Mouse (Mus musculus): Measurements from ENCODE around the gene Ank3. TPM values are rescaled to one million over a fixed set of nuclear protein-coding genes. Genes with fewer than 3 reads are reported as not detected.

The Ank3 gene
- polyA plus RNA-seq, 1 experiment from 2014 or later: 21.9 TPM

DNA sequence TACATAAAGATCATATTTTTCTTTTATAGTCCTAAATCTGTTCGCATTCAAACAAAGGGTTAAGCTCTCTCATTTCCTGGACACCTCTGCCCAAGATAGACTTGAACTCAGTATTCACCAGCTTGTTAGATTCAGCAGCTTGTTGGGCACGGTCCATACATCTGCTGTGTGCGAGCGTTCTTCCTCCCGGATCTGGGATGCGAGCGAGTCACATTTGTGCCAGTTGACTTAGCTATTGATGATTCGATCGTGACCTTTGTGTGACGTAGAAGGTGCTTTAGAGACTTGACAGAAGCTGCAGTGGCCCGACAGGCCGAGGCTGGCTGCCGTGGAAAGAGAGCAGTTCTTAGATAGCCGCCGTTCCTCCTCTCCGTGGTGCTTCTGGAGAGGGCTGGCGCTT lies 98.8 kb downstream of the Ank3 start:
- Histone ChIP-seq H3K4me3 (replicated peaks) (no peak overlapping the region), H3K4me1 (replicated peaks) (no peaks in the 10 kb centered on the region), H3K4me2 (replicated peaks) (no peak overlapping the region), H3K36me3 (no peaks in the 10 kb centered on the region), H3K9me3 (no peaks in the 10 kb centered on the region), H3K27ac (no peak overlapping the region), H3K27me3 (replicated peaks) (no peaks in the 10 kb centered on the region), H3K9ac (no peak overlapping the region)
- WGBS: 87% methylated on average over 17 of the region's 17 CpGs
- ATAC-seq: no peak

DNA sequence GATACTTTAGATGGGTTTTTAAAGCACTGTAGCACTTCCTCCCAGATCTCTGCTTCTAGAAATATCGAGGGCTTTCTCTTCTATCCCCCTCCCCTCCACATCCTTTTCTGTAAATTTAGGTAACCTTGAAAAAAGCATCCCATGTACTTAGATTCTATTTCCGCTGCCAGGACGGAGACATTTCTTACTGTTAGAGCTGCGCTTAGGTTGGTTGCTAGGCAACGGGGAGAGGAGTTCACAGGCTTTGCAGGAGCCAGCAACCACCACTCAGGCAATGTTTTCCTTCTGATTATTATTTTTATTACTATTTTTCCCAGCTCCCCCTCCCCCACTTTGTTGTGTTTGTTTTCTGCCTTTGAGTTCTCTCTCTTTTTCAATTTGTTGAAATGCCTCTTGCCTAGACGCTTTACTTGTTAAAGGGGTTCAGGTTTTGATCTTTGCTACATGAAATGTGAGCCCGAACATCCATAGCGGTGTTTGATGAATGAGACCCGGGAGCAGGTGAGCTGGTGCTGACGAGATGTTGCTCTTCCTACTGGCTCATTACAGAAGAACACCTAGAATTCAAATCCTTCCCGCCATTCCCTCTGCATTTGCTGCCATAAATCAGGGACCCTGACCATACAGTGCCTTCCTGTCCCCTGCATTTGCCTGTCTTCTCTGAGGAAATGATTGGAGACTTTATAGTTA lies 101.7 kb downstream of the Ank3 start:
- no peak overlapping the region for H3K27ac ChIP-seq
- no peak overlapping the region for H3K9ac ChIP-seq
- 43% methylated on average over 11 of the region's 11 CpGs for WGBS
- ATAC-seq: no peak
- no peaks in the 10 kb centered on the region for H3K27me3 ChIP-seq (replicated peaks)
- no peak overlapping the region for H3K4me2 ChIP-seq (replicated peaks)
- H3K4me3 ChIP-seq (replicated peaks): no peak overlapping the region
- H3K36me3 ChIP-seq: no peaks in the 10 kb centered on the region
- no peaks in the 10 kb centered on the region for H3K4me1 ChIP-seq (replicated peaks)
- no peaks in the 10 kb centered on the region for H3K9me3 ChIP-seq

DNA sequence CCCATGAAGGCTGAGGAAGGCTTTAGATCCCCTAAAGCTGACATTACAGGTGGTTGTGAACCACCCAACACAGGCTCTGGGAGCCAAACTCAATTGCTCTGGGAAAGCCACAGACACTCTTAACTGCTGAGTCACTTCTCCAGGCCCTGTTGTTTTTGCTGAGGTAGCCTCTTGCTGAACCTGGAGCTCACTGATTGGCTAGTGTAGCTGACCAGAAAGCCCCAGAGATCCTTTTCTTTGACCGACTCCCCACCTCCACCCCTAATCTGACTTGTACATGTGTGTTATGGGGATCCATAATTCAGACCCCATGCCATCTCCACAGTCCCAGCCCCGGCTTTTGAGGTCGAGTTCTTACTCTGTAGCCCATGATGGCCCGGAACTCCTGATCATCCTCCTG lies 105.2 kb downstream of the Ank3 start:
- H3K4me1 ChIP-seq (replicated peaks): no peaks in the 10 kb centered on the region
- WGBS: 93% methylated on average over 4 of the region's 4 CpGs
- no peak overlapping the region for H3K9ac ChIP-seq
- H3K27ac ChIP-seq: no peak overlapping the region
- no peak overlapping the region for H3K4me3 ChIP-seq (replicated peaks)
- ATAC-seq: no peak
- H3K27me3 ChIP-seq (replicated peaks): no peaks in the 10 kb centered on the region
- no peaks in the 10 kb centered on the region for H3K36me3 ChIP-seq
- H3K4me2 ChIP-seq (replicated peaks): no peak overlapping the region
- H3K9me3 ChIP-seq: no peaks in the 10 kb centered on the region

DNA sequence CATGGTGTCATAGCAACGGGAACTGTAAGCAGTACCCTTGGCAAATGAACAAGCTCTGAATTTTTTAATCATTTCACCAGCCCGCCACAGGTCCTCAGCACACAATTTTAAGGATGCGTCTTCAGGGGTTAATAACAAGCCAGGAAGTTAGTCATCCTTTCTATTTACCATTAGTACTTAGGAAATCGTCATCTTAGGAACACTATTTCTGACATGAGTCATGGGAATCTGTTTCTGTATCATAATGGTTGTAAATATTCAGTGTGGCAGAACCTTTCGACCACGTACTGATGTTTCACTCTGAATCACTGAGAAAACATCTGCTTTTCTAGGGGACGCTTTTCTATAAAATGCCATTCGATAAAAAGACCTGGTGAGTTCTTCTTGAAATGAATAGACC lies 109.1 kb downstream of the Ank3 start:
- ATAC-seq: no peak
- no peaks in the 10 kb centered on the region for H3K27me3 ChIP-seq (replicated peaks)
- no peak overlapping the region for H3K9ac ChIP-seq
- no peak overlapping the region for H3K27ac ChIP-seq
- WGBS: 70% methylated on average over 8 of the region's 8 CpGs
- no peaks in the 10 kb centered on the region for H3K9me3 ChIP-seq
- H3K4me2 ChIP-seq (replicated peaks): no peak overlapping the region
- H3K36me3 ChIP-seq: no peaks in the 10 kb centered on the region
- no peaks in the 10 kb centered on the region for H3K4me1 ChIP-seq (replicated peaks)
- no peak overlapping the region for H3K4me3 ChIP-seq (replicated peaks)

DNA sequence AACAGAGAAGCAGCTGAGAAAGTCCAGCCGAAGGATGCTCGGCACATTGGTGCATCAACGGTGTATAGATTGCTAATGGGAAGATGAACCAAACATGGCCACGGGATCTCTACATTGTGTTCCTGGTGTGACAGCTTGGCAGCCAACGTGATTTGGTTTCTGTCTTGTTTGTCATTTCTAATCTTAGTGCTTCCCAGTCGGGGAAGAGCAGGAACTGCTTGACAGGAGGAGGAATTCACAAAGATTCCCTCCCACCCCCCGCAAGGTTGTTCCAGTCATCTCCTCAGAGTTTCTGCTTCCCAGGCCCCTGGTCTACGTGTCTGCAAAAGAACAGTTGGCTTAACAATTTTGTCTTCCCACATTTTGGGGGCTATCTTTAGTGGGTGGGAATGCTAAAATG lies 111.8 kb downstream of the Ank3 start:
- WGBS: 78% methylated on average over 8 of the region's 8 CpGs
- no peak overlapping the region for H3K4me2 ChIP-seq (replicated peaks)
- no peaks in the 10 kb centered on the region for H3K4me1 ChIP-seq (replicated peaks)
- no peaks in the 10 kb centered on the region for H3K36me3 ChIP-seq
- no peaks in the 10 kb centered on the region for H3K27me3 ChIP-seq (replicated peaks)
- no peak overlapping the region for H3K9ac ChIP-seq
- H3K27ac ChIP-seq: no peak overlapping the region
- H3K4me3 ChIP-seq (replicated peaks): no peak overlapping the region
- no peaks in the 10 kb centered on the region for H3K9me3 ChIP-seq
- no peak for ATAC-seq

DNA sequence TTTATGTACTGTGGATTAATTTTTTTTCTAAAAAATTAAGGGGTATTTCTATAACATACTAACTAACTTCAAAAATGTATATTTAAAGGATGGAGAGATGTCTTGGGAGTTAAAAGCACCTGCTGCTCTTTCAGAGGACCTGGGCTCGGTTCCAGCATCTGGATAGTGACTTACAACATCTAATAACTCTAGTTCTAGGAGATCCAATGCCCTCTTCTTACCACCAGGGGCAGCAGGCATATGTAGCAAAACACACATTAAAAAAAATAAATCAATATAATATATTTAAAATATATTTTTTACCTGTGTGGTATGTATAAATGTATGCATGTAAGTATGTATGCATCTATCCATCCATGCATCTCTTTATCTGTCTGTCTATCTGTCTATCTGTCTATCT lies 112.7 kb downstream of the Ank3 start:
- Histone ChIP-seq H3K36me3 (no peaks in the 10 kb centered on the region), H3K9me3 (no peaks in the 10 kb centered on the region), H3K27ac (no peak overlapping the region), H3K4me3 (replicated peaks) (no peak overlapping the region), H3K27me3 (replicated peaks) (no peaks in the 10 kb centered on the region), H3K9ac (no peak overlapping the region), H3K4me1 (replicated peaks) (no peaks in the 10 kb centered on the region), H3K4me2 (replicated peaks) (no peak overlapping the region)
- WGBS: 71% methylated on average over 1 of the region's 1 CpGs
- ATAC-seq: no peak

DNA sequence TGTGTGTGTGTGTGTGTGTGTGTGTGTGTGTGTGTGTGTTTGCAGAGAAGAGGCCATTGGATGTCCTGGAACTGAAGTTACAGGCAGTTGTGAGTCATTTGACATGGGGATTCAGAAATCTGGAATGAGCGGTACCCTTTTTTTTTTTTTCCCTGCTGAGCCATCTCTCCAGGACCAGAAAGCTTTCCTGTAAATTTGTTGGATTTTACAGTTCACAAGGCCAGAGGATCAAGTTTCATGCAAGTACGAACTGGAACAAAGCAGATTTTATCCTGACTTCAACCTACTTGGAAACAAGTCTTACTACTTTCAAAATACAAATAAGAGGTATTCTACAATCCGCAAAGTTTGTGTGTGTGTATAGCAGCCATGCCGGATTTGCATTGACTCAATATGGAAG lies 123.4 kb downstream of the Ank3 start:
- H3K9ac ChIP-seq: no peak overlapping the region
- H3K9me3 ChIP-seq: no peaks in the 10 kb centered on the region
- H3K4me2 ChIP-seq (replicated peaks): no peak overlapping the region
- ATAC-seq: no peak
- no peak overlapping the region for H3K27ac ChIP-seq
- 58% methylated on average over 4 of the region's 4 CpGs for WGBS
- H3K4me1 ChIP-seq (replicated peaks): no peaks in the 10 kb centered on the region
- no peak overlapping the region for H3K4me3 ChIP-seq (replicated peaks)
- H3K36me3 ChIP-seq: no peaks in the 10 kb centered on the region
- no peaks in the 10 kb centered on the region for H3K27me3 ChIP-seq (replicated peaks)

DNA sequence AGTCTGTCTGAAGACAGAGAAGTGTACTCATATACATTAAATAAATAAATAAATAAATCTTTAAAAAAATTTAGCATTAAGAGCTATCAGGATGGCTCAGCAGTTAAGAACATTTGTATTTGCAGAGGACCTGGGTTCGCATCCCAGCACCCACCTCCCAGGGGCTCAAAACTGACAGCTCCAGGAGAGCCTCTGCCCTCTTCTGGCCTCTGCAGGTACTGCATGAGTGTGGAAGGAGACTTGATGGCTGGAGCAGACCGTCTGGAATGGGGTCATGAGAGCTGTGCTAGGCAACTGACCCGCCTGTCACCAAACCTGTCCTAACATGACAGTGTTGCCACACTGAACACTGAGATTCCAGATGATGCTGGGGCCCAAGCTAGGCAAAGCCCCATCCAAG lies 124.6 kb downstream of the Ank3 start:
- Histone ChIP-seq H3K27me3 (replicated peaks) (no peaks in the 10 kb centered on the region), H3K9me3 (no peaks in the 10 kb centered on the region), H3K27ac (no peak overlapping the region), H3K36me3 (no peaks in the 10 kb centered on the region), H3K4me1 (replicated peaks) (no peaks in the 10 kb centered on the region), H3K4me2 (replicated peaks) (no peak overlapping the region), H3K4me3 (replicated peaks) (no peak overlapping the region), H3K9ac (no peak overlapping the region)
- no peak for ATAC-seq
- 84% methylated on average over 3 of the region's 3 CpGs for WGBS

DNA sequence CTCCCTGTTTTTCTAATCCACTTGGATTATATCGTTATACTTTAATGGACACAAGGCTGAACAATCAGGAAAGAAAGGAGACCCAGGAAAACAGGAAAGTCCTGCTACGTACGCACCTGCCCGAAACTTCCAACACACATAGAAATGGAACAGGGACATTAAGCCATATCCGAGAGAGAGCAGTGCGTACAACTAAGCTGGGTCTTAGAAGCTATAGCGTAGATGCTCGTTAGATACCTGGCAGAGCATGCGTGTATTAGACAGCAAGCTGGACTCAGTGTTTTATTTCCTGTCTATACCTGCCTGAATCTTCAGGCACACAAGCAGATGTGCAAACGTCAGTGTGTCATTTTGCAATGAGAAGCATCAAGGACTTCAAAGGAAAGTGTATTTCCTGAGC lies 128.7 kb downstream of the Ank3 start:
- H3K4me3 ChIP-seq (replicated peaks): no peak overlapping the region
- H3K9ac ChIP-seq: no peak overlapping the region
- no peaks in the 10 kb centered on the region for H3K36me3 ChIP-seq
- H3K4me1 ChIP-seq (replicated peaks): no peaks in the 10 kb centered on the region
- no peaks in the 10 kb centered on the region for H3K27me3 ChIP-seq (replicated peaks)
- H3K4me2 ChIP-seq (replicated peaks): no peak overlapping the region
- WGBS: 87% methylated on average over 10 of the region's 10 CpGs
- no peak for ATAC-seq
- H3K27ac ChIP-seq: no peak overlapping the region
- H3K9me3 ChIP-seq: no peaks in the 10 kb centered on the region

DNA sequence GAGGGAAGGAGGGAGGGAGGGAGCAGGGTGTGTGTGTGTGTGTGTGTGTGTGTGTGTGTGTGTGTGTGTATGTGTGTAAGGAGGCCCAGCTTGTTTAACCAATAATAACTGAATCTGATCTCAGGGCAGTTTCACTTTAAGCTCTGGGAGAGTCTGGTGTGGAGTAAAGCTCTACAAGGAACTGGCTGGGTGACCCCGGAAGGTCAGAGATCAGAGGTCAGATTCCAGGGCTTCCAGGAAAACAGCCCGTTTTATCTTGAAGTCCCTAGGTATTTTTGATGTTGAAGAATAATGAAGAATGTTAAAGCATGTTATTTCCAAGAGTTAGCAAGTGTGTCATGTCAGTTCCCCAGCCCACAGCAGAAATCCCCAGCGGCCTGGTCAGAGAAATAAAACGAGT lies 130.2 kb downstream of the Ank3 start:
- H3K27ac ChIP-seq: no peak overlapping the region
- H3K27me3 ChIP-seq (replicated peaks): no peaks in the 10 kb centered on the region
- no peaks in the 10 kb centered on the region for H3K36me3 ChIP-seq
- H3K4me2 ChIP-seq (replicated peaks): no peak overlapping the region
- no peaks in the 10 kb centered on the region for H3K9me3 ChIP-seq
- no peak overlapping the region for H3K9ac ChIP-seq
- no peaks in the 10 kb centered on the region for H3K4me1 ChIP-seq (replicated peaks)
- 68% methylated on average over 4 of the region's 4 CpGs for WGBS
- ATAC-seq: no peak
- H3K4me3 ChIP-seq (replicated peaks): no peak overlapping the region

DNA sequence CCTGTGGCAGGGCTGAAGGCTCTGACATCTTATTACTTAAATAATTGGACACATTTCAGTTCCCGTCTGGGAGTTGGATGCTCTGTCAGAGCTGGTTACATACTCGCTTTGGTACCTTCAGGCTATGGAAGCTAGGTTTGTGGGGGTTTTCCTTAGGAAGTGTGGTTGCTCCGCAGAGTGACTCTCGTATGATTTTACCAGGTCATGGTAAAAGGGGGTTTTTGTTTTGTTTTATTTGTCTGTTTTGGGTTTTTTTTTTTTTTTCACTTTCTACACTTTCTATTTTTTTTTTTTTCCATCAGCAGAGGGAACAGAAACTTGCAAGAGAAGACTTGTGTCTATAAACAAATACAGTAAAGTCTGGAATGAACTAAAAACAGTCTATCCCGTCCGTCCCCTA lies 131.8 kb downstream of the Ank3 start:
- ATAC-seq: no peak
- 90% methylated on average over 6 of the region's 6 CpGs for WGBS
- no peak overlapping the region for H3K4me2 ChIP-seq (replicated peaks)

DNA sequence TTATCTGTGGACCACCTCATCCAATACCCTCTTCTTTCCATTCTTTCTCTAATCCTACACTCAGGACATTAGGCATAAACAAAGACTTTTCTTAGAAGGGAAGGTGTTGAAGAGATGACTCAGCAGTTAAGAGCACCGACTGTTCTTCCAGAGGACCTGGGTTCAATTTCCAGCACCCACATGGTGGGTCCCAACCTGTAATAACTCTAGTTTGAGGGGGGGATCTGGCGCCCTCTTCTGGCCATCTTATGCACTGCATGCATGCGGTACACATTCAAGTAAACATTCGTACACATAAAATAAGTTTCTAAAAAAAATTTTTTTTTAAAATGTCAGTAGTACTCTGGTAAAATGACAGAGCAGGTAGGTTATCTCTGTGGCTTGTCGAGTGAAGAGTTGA lies 133.0 kb downstream of the Ank3 start:
- H3K27me3 ChIP-seq (replicated peaks): no peaks in the 10 kb centered on the region
- no peak overlapping the region for H3K4me3 ChIP-seq (replicated peaks)
- ATAC-seq: no peak
- H3K36me3 ChIP-seq: no peaks in the 10 kb centered on the region
- 80% methylated on average over 5 of the region's 5 CpGs for WGBS
- H3K9me3 ChIP-seq: no peaks in the 10 kb centered on the region
- no peak overlapping the region for H3K4me2 ChIP-seq (replicated peaks)
- no peak overlapping the region for H3K9ac ChIP-seq
- no peaks in the 10 kb centered on the region for H3K4me1 ChIP-seq (replicated peaks)
- H3K27ac ChIP-seq: no peak overlapping the region

More for the DNA sequence above, 131.8 kb downstream of the Ank3 start:
- H3K9me3 ChIP-seq: no peaks in the 10 kb centered on the region
- H3K27ac ChIP-seq: no peak overlapping the region
- no peaks in the 10 kb centered on the region for H3K4me1 ChIP-seq (replicated peaks)
- no peaks in the 10 kb centered on the region for H3K36me3 ChIP-seq
- H3K9ac ChIP-seq: no peak overlapping the region
- no peak overlapping the region for H3K4me3 ChIP-seq (replicated peaks)
- H3K27me3 ChIP-seq (replicated peaks): no peaks in the 10 kb centered on the region

DNA sequence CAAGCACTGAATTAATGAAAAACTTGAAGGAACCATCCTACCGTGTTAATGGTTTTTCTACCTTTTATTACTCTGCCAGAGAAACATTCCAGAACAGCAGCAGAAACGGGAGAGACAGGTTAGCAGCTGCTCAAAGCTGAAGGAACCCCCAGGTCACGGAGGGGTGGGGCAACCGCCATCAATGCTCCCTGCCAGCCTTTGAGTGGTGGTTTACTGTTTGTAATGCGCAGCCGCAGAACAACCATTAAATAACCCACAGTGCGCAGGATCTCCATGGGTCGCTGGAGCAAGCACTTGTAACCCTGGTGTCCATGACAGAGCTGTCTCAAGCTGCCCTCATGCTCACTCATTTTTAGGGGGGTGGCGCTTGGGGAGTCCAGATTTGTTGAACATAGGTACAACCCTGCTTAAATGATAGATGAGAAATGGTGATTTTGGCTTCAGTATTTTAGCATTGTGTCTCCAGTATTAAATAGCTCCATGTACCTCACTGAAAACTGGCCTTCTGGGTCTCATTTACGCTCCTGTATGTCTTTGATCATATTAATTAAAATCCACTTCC lies 133.7 kb downstream of the Ank3 start:
- Histone ChIP-seq H3K27ac (no peak overlapping the region), H3K9ac (no peak overlapping the region), H3K4me1 (replicated peaks) (no peaks in the 10 kb centered on the region), H3K27me3 (replicated peaks) (no peaks in the 10 kb centered on the region), H3K4me2 (replicated peaks) (no peak overlapping the region), H3K4me3 (replicated peaks) (no peak overlapping the region), H3K36me3 (no peaks in the 10 kb centered on the region), H3K9me3 (no peaks in the 10 kb centered on the region)
- ATAC-seq: no peak
- 60% methylated on average over 10 of the region's 10 CpGs for WGBS

All from intestine, embryonic 15.5 days (tissue).